Mouse (Mus musculus) brain, embryonic 14.5 days (tissue): Measurements from ENCODE around the gene Clnk. TPM values are rescaled to one million over a fixed set of nuclear protein-coding genes. Genes with fewer than 3 reads are reported as not detected.

Experiments used
- DNase-seq: peaks from one replicate; pipeline ENCODE4 v3.0.0-alpha.2; 2011; ENCODE audit warnings: low read depth
- CTCF ChIP-seq: fragments of 200-500 bp; IDR thresholded peaks from 2 replicates; pipeline ENCODE4 v1.5.1; 2012; ENCODE audit warnings: inconsistent platforms, mild to moderate bottlenecking, moderate library complexity, borderline replicate concordance; ENCODE audit not compliant: insufficient read depth, insufficient read length; ENCODE audit errors: extremely low read depth
- POLR2A ChIP-seq: fragments of 200-500 bp; IDR thresholded peaks from 2 replicates; pipeline ENCODE4 v1.6.1; 2012; ENCODE audit warnings: mild to moderate bottlenecking, inconsistent platforms, borderline replicate concordance; ENCODE audit not compliant: poor library complexity, insufficient read depth, insufficient read length, severe bottlenecking; ENCODE audit errors: extremely low read depth
- polyA plus RNA-seq: library from polyadenylated mRNA; depleted of rRNA; stranded (reverse); fragments of >200 nt; gene quantifications from 2 replicates; pipeline ENCODE4 v1.2.3, GENCODE M21; 2012; rRNA removed

The Clnk gene
- polyA plus RNA-seq, 1 experiment = 0.08 TPM

GRCm38 (mm10) chr5:38707364-38708075 is 169.1 kb downstream of the Clnk start:
- no peak for TF ChIP-seq CTCF
- peak; percentile 52 for DNase-seq

GRCm38 (mm10) chr5:38702941-38703340 is 173.7 kb downstream of the Clnk start:
- no peak for TF ChIP-seq CTCF
- TF ChIP-seq POLR2A = no peak
- no peak for DNase-seq

GRCm38 (mm10) chr5:38702091-38702490 is 174.5 kb downstream of the Clnk start:
- TF ChIP-seq POLR2A (no peak), CTCF (no peak)
- DNase-seq = no peak

- TF ChIP-seq POLR2A = no peak
- no peak for TF ChIP-seq CTCF
- DNase-seq = no peak
Measured at GRCm38 (mm10) chr5:38698466-38698865, 178.1 kb downstream of the Clnk start.

- no peak for TF ChIP-seq CTCF
- no peak for TF ChIP-seq POLR2A
- no peak for DNase-seq
Measured at GRCm38 (mm10) chr5:38698046-38698445, 178.6 kb downstream of the Clnk start.

- DNase-seq = no peak
- TF ChIP-seq POLR2A (no peak), CTCF (no peak)
Measured at GRCm38 (mm10) chr5:38696616-38697375, 179.8 kb downstream of the Clnk start.

- no peak for DNase-seq
- TF ChIP-seq CTCF = no peak
Measured at GRCm38 (mm10) chr5:38692859-38693258, 183.8 kb downstream of the Clnk start.

DNA sequence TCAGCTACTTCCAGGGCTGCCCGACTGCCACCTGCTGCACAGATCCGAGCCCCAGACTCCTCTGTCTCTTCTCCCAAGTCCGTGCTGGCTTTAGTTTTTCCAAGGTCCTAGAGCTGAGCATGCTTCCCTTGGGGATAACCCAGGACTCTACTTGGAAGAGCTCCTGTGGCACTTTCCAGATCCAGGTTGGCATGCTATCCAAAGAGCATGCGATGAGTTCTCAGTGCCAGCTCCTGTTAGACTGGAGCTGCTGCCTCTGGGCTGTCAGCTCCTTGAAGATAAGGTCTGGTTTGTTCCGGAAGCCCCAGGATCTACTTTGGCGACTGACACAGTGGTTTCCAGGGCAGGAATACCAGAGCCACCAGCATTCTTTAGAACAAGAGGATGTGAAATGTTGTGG is 187.4 kb downstream of the Clnk start:
- no peak for TF ChIP-seq POLR2A
- TF ChIP-seq CTCF = no peak
- DNase-seq = no peak

GRCm38 (mm10) chr5:38687694-38688093 is 188.9 kb downstream of the Clnk start:
- no peak for DNase-seq
- no peak for TF ChIP-seq CTCF
- TF ChIP-seq POLR2A = no peak

GRCm38 (mm10) chr5:38684164-38684911 is 192.3 kb downstream of the Clnk start, which contains the start of gene Zfp518b:
TSS of gene Zfp518b (minus strand) at chr5:38684826.
- peak; percentile 89 for DNase-seq
- TF ChIP-seq POLR2A (peak; percentile 88), CTCF (no peak)

GRCm38 (mm10) chr5:38658836-38659235 is 217.8 kb downstream of the Clnk start:
- TF ChIP-seq CTCF (no peak), POLR2A (no peak)
- DNase-seq = no peak

Other genes with a start within 250 kb of the Clnk start
- gene Zfp518b, start 192.0 kb downstream of the Clnk start, polyA plus RNA-seq = 17.3 and 26.8 TPM in 2 replicates